In genomic region chr13:28508184-28508583, GRCm38 (mm10) we compare ENCODE assay signal across 15 mouse cellular contexts.
DNase-seq lines count a peak whose midpoint lies in the region; ATAC-seq and TF ChIP-seq lines count a peak whose summit lies in the region.
"Had no signal": no experiment of that assay in that cellular context is flagged by ENCODE, and none has a peak within 500 bp of the region (broad histone marks: within the 10 kb centered on the region; RNA-seq: fewer than 3 reads in every experiment).

No protein-coding gene starts in this region.

- no peak for DNase-seq in heart, adult 2 months
- DNase-seq in heart, embryonic 10.5 days (ENCODE audit: low spot score) = no peak
- no peak for DNase-seq in lung, postnatal 4 days
- peak; percentile 26 for DNase-seq in heart, postnatal 4 days
- no peak for DNase-seq in thymus, postnatal 25 days
- DNase-seq in layer of hippocampus, adult 18-20 months (ENCODE audit: low spot score in 2 of 2) = no peak
- DNase-seq: adrenal gland, postnatal 10 days; cerebellum, postnatal 10 days; right cerebral cortex, postnatal 25 days; thymus, postnatal 14 days had no signal

- no peak for TF ChIP-seq EP300 in heart, adult 2 months (IDR thresholded peaks at IDR 0.05; ENCODE audit: insufficient read depth, low read depth, low read length)

- no peak overlapping the region for H3K4me2 ChIP-seq in lung, embryonic 15.5 days
- no peak overlapping the region for H3K4me2 ChIP-seq in heart, embryonic 11.5 days

- no peak overlapping the region for H3K9ac ChIP-seq in heart, adult 2 months (ENCODE audit: low read depth, low read length)
- H3K9ac ChIP-seq in lung, embryonic 15.5 days = no peak overlapping the region
- no peak overlapping the region for H3K9ac ChIP-seq in heart, embryonic 11.5 days (ENCODE audit: low read depth, low read length)

- TF ChIP-seq POLR2A in heart, adult 2 months (IDR thresholded peaks at IDR 0.05; ENCODE audit: insufficient read depth, low read depth, low read length) = no peak

- no peak overlapping the region for H3K4me3 ChIP-seq in heart, adult 2 months
- H3K4me3 ChIP-seq in heart, embryonic 10.5 days = no peak overlapping the region
- no peak overlapping the region for H3K4me3 ChIP-seq in lung, embryonic 15.5 days
- no peak overlapping the region for H3K4me3 ChIP-seq in heart, embryonic 11.5 days (ENCODE audit: low read depth, low read length)
- H3K4me3 ChIP-seq: forebrain, embryonic 10.5 days; layer of hippocampus, adult 2 months had no signal

- TF ChIP-seq CTCF in heart, adult 2 months (IDR thresholded peaks at IDR 0.05) = no peak

- no peaks in the 10 kb centered on the region for H3K9me3 ChIP-seq in heart, embryonic 10.5 days
- no peaks in the 10 kb centered on the region for H3K9me3 ChIP-seq in lung, embryonic 15.5 days
- H3K9me3 ChIP-seq in heart, embryonic 11.5 days (replicated peaks; ENCODE audit: control insufficient read depth, low read length) = no peaks in the 10 kb centered on the region
- H3K9me3 ChIP-seq: forebrain, embryonic 10.5 days; G1E had no signal

- peaks cover 10% of the 10 kb centered on the region for H3K4me1 ChIP-seq in heart, adult 2 months (ENCODE audit: control insufficient read depth, insufficient read depth, low read length)
- H3K4me1 ChIP-seq in heart, embryonic 10.5 days = peaks cover 10% of the 10 kb centered on the region
- H3K4me1 ChIP-seq in lung, embryonic 15.5 days = peaks cover 21% of the 10 kb centered on the region
- peaks cover 7% of the 10 kb centered on the region; the same call in 1 of the 2 replicates for H3K4me1 ChIP-seq in heart, embryonic 11.5 days (ENCODE audit: control insufficient read depth, insufficient read depth, low read length)

- peak overlapping the region; percentile 32 for H3K27ac ChIP-seq in heart, adult 2 months
- H3K27ac ChIP-seq in heart, embryonic 10.5 days = no peak overlapping the region; the same call in 1 of the 2 replicates
- peak overlapping the region; percentile 58 for H3K27ac ChIP-seq in lung, embryonic 15.5 days
- H3K27ac ChIP-seq in heart, embryonic 11.5 days (ENCODE audit: low read depth, low read length) = peak overlapping the region; percentile 32; the same call in 1 of the 2 replicates
- H3K27ac ChIP-seq: forebrain, embryonic 10.5 days; layer of hippocampus, adult 2 months had no signal

- no peaks in the 10 kb centered on the region for H3K79me2 ChIP-seq in heart, adult 2 months (replicated peaks; ENCODE audit: control insufficient read depth, insufficient read depth, low read length)

- H3K27me3 ChIP-seq in heart, adult 2 months (ENCODE audit: control insufficient read depth, insufficient read depth, low read length) = no peaks in the 10 kb centered on the region
- no peaks in the 10 kb centered on the region for H3K27me3 ChIP-seq in heart, embryonic 10.5 days (ENCODE audit: insufficient read depth, poor library complexity, severe bottlenecking)
- no peaks in the 10 kb centered on the region for H3K27me3 ChIP-seq in lung, embryonic 15.5 days
- no peaks in the 10 kb centered on the region for H3K27me3 ChIP-seq in heart, embryonic 11.5 days (ENCODE audit: control insufficient read depth, insufficient read depth, low read length)

- WGBS in heart, adult 2 months = 25% methylated on average over 2 of the region's 2 CpGs
- 48% methylated on average over 2 of the region's 2 CpGs for WGBS in heart, embryonic 10.5 days
- 29% methylated on average over 2 of the region's 2 CpGs for WGBS in lung, embryonic 15.5 days
- WGBS in heart, embryonic 11.5 days (ENCODE audit: insufficient replicate concordance) = 43% methylated on average over 2 of the region's 2 CpGs

- no peaks in the 10 kb centered on the region; the same call in 1 of the 2 replicates for H3K36me3 ChIP-seq in heart, adult 2 months (ENCODE audit: control insufficient read depth, insufficient read depth, low read length)
- no peaks in the 10 kb centered on the region for H3K36me3 ChIP-seq in heart, embryonic 10.5 days
- no peaks in the 10 kb centered on the region for H3K36me3 ChIP-seq in lung, embryonic 15.5 days
- H3K36me3 ChIP-seq in heart, embryonic 11.5 days (ENCODE audit: control insufficient read depth, insufficient read depth, low read length) = no peaks in the 10 kb centered on the region
- H3K36me3 ChIP-seq: G1E had no signal

- ATAC-seq in lung, embryonic 15.5 days (ENCODE audit: borderline replicate concordance, extremely low read depth, low FRiP score, low TSS enrichment) = 0 out of 2 replicates have a peak, but pooled peaks have one; percentile 4
- no peak for ATAC-seq in heart, embryonic 11.5 days (replicated peaks; ENCODE audit: insufficient number of reproducible peaks, low FRiP score, low TSS enrichment)

- intact Hi-C loops in heart, adult 2 months (cut with DNase I) = loop anchor here (10.0 kb wide), 2 partner anchors 247 to 1447 kb away; no protein-coding TSS in a partner anchor
